Mouse (Mus musculus): ENCODE results near the gene Zc4h2.
A peak's percentile ranks its signal among the peaks of the same experiment; 100 is the strongest.

Gene Zc4h2

GRCm38 (mm10) chrX:95657804-95658599 is at the start of gene Zc4h2:
Zc4h2 (minus strand) TSS chrX:95658509.
- peak; percentile 58 for DNase-seq (ENCODE audit: low read depth, low spot score)

DNA sequence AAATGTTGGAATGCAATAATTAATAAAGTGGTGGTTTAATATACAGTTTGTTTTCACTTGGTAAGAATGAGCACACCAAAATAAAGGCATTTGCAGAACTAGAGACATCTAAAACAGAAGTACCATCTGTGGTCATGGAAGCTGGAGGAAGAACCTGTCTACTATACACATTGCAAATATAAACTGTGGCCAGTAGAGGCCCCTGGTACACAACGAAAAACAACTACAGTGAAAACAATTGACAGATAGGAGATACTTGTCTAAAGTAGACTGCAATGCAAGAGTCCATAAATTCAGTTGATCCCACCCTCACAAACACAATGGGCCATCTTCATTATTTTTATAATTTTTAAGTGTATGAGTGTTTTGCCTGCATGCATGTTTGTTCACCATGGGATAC is 28.8 kb upstream of the Zc4h2 start:
- no peak for DNase-seq (ENCODE audit: low read depth, low spot score)

DNA sequence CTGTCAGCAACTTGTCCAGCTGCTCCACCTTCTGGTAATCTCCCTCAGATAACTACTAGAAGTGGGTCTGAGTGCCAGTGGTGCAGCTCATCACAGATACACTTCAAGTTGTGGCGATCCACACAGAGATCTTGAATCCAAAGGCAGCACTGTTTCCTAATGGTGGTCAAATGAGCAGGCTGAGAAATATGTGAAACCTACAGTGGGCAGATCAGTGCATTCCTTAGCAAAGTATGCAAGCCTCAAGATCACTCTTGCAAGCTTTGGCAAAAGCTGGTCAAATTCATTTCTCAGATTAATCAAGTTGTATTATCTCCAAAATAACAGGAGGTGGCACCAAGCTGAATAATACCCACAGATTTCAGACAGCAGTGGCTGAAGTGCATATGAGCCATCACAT is 23.9 kb upstream of the Zc4h2 start:
- DNase-seq (ENCODE audit: low read depth, low spot score) = no peak

DNA sequence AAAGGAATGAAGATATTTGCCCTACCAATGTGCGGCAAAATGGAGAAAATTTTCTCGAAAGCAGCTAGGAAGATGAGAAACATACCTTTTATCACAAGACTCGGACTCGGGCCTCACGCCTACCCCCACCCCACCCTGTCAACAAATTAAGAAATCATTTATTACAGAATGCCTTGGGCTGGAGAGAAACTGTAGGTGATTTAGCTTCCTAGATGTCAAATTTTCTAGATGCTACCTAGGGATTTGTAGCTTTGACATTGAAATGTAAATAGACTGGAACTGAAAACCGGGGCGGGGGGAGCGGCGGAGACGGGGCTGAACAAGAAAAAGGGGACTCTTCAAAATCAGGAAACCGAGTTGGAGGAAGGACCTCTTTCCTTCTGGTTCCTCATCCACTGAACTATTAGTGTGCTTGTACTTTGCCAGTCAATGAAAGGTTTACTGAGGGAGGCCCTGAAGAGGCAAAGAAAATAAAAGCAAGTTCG is 333 bp upstream of the Zc4h2 start:
- no peak for DNase-seq (ENCODE audit: low read depth, low spot score)

DNA sequence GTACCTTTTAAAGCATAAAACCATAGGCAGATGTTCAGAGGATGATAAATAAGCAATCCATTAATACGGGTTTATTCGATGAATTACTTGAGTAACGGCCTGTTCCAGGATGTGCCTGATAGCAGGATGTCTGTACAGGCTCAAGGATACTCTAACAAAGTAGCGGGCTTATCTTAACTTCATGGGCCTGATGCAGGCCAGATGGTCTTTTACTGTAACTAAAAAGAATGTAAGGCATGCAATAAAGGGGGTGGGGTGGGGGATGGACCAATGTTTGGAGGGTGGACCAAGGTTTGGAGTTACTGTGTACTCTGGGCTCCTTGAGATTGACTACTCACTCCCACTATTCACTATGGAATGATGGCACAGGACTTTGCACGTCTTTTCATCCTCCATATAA is 57.7 kb downstream of the Zc4h2 start:
- DNase-seq (ENCODE audit: low read depth, low spot score) = peak; percentile 0

Data from ZHBTc4 (cell line).